Mouse (Mus musculus): ENCODE results near the gene Capn6. TPM values are rescaled to one million over a fixed set of nuclear protein-coding genes. Genes with fewer than 3 reads are reported as not detected.

Gene Capn6
- polyA plus RNA-seq (2015; fragmentation: Nextera tagmentation; extraction: Ambion mirVana): 18.0 and 20.5 TPM in 2 replicates

GRCm38 (mm10) chrX:143827212-143827611 lies at the start of gene Capn6:
TSS of gene Capn6 (minus strand) at chrX:143827414.
- Histone ChIP-seq H3K36me3 (no peaks in the 10 kb centered on the region), H3K4me2 (no peak within 1 kb of the TSS), H3K4me3 (replicated peaks) (peak within 1 kb of the TSS; percentile 12; the same call in 1 of the 2 replicates), H3K9me3 (replicated peaks) (no peaks in the 10 kb centered on the region), H3K4me1 (replicated peaks) (no peaks in the 10 kb centered on the region), H3K27ac (no peak within 1 kb of the TSS), H3K27me3 (no peaks in the 10 kb centered on the region), H3K9ac (no peak within 1 kb of the TSS)
- DNase-seq (no peak), ATAC-seq (ENCODE audit: low read depth) (no peak)
- WGBS (ENCODE audit: insufficient replicate concordance): 40% methylated on average over 4 of the region's 4 CpGs

GRCm38 (mm10) chrX:143867129-143867664 lies 40.0 kb upstream of the Capn6 start:
- H3K4me3 ChIP-seq (replicated peaks): no peak overlapping the region
- no peaks in the 10 kb centered on the region for H3K36me3 ChIP-seq
- no peaks in the 10 kb centered on the region for H3K4me1 ChIP-seq (replicated peaks)
- DNase-seq (no peak), ATAC-seq (ENCODE audit: low read depth) (no peak)
- no peak overlapping the region for H3K9ac ChIP-seq
- 64% methylated on average over 5 of the region's 5 CpGs for WGBS (ENCODE audit: insufficient replicate concordance)
- H3K27ac ChIP-seq: no peak overlapping the region
- no peaks in the 10 kb centered on the region for H3K27me3 ChIP-seq
- H3K9me3 ChIP-seq (replicated peaks): no peaks in the 10 kb centered on the region
- H3K4me2 ChIP-seq: no peak overlapping the region

GRCm38 (mm10) chrX:143851351-143851750 lies 24.1 kb upstream of the Capn6 start:
- no peak overlapping the region for H3K27ac ChIP-seq
- no peaks in the 10 kb centered on the region for H3K9me3 ChIP-seq (replicated peaks)
- no peaks in the 10 kb centered on the region for H3K36me3 ChIP-seq
- no peaks in the 10 kb centered on the region for H3K27me3 ChIP-seq
- H3K9ac ChIP-seq: no peak overlapping the region
- no peak for ATAC-seq (ENCODE audit: low read depth)
- H3K4me1 ChIP-seq (replicated peaks): no peaks in the 10 kb centered on the region
- DNase-seq: no peak
- no peak overlapping the region for H3K4me2 ChIP-seq
- H3K4me3 ChIP-seq (replicated peaks): no peak overlapping the region
- 61% methylated on average over 3 of the region's 3 CpGs for WGBS (ENCODE audit: insufficient replicate concordance)

GRCm38 (mm10) chrX:143849969-143850368 lies 22.8 kb upstream of the Capn6 start:
- DNase-seq: no peak
- H3K9ac ChIP-seq: no peak overlapping the region
- H3K27ac ChIP-seq: no peak overlapping the region
- H3K4me3 ChIP-seq (replicated peaks): no peak overlapping the region
- no peak for ATAC-seq (ENCODE audit: low read depth)
- H3K4me1 ChIP-seq (replicated peaks): no peaks in the 10 kb centered on the region
- H3K36me3 ChIP-seq: no peaks in the 10 kb centered on the region
- H3K9me3 ChIP-seq (replicated peaks): no peaks in the 10 kb centered on the region
- no peak overlapping the region for H3K4me2 ChIP-seq
- no peaks in the 10 kb centered on the region for H3K27me3 ChIP-seq
- WGBS (ENCODE audit: insufficient replicate concordance): 53% methylated on average over 3 of the region's 3 CpGs

GRCm38 (mm10) chrX:143846637-143847036 lies 19.4 kb upstream of the Capn6 start:
- H3K9ac ChIP-seq: no peak overlapping the region
- 51% methylated on average over 3 of the region's 3 CpGs for WGBS (ENCODE audit: insufficient replicate concordance)
- DNase-seq: no peak
- no peak overlapping the region for H3K4me3 ChIP-seq (replicated peaks)
- no peak overlapping the region for H3K27ac ChIP-seq
- no peaks in the 10 kb centered on the region for H3K9me3 ChIP-seq (replicated peaks)
- H3K4me2 ChIP-seq: no peak overlapping the region
- H3K4me1 ChIP-seq (replicated peaks): no peaks in the 10 kb centered on the region
- H3K36me3 ChIP-seq: no peaks in the 10 kb centered on the region
- no peaks in the 10 kb centered on the region for H3K27me3 ChIP-seq
- ATAC-seq (ENCODE audit: low read depth): no peak

GRCm38 (mm10) chrX:143826521-143826920 lies 693 bp downstream of the Capn6 start:
- ATAC-seq (ENCODE audit: low read depth) (no peak), DNase-seq (no peak)
- Histone ChIP-seq H3K27me3 (no peaks in the 10 kb centered on the region), H3K4me3 (replicated peaks) (peak overlapping the region; percentile 12; the same call in 1 of the 2 replicates), H3K4me1 (replicated peaks) (no peaks in the 10 kb centered on the region), H3K9me3 (replicated peaks) (no peaks in the 10 kb centered on the region), H3K4me2 (no peak overlapping the region), H3K27ac (no peak overlapping the region), H3K36me3 (no peaks in the 10 kb centered on the region), H3K9ac (no peak overlapping the region)
- 22% methylated on average over 4 of the region's 4 CpGs for WGBS (ENCODE audit: insufficient replicate concordance)

GRCm38 (mm10) chrX:143818961-143819360 lies 8.3 kb downstream of the Capn6 start:
- DNase-seq: no peak
- no peak overlapping the region for H3K4me3 ChIP-seq (replicated peaks)

GRCm38 (mm10) chrX:143815948-143816347 lies 11.3 kb downstream of the Capn6 start:
- H3K27ac ChIP-seq: no peak overlapping the region
- no peak overlapping the region for H3K4me2 ChIP-seq
- WGBS (ENCODE audit: insufficient replicate concordance): 62% methylated on average over 1 of the region's 1 CpGs
- H3K9ac ChIP-seq: no peak overlapping the region
- no peak overlapping the region for H3K4me3 ChIP-seq (replicated peaks)
- DNase-seq (no peak), ATAC-seq (ENCODE audit: low read depth) (no peak)
- H3K4me1 ChIP-seq (replicated peaks): no peaks in the 10 kb centered on the region
- no peaks in the 10 kb centered on the region for H3K9me3 ChIP-seq (replicated peaks)
- no peaks in the 10 kb centered on the region for H3K27me3 ChIP-seq
- no peaks in the 10 kb centered on the region for H3K36me3 ChIP-seq

More at GRCm38 (mm10) chrX:143818961-143819360, 8.3 kb downstream of the Capn6 start:
- Histone ChIP-seq H3K27me3 (no peaks in the 10 kb centered on the region), H3K9me3 (replicated peaks) (no peaks in the 10 kb centered on the region), H3K4me1 (replicated peaks) (no peaks in the 10 kb centered on the region), H3K36me3 (no peaks in the 10 kb centered on the region), H3K27ac (no peak overlapping the region), H3K4me2 (no peak overlapping the region), H3K9ac (no peak overlapping the region)
- 88% methylated on average over 2 of the region's 2 CpGs for WGBS (ENCODE audit: insufficient replicate concordance)
- ATAC-seq (ENCODE audit: low read depth): no peak

GRCm38 (mm10) chrX:143762556-143762955 lies 64.7 kb downstream of the Capn6 start:
- 52% methylated on average over 3 of the region's 3 CpGs for WGBS (ENCODE audit: insufficient replicate concordance)

More at GRCm38 (mm10) chrX:143762556-143762955, 64.7 kb downstream of the Capn6 start:
- Histone ChIP-seq H3K27me3 (no peaks in the 10 kb centered on the region), H3K9ac (no peak overlapping the region), H3K4me2 (no peak overlapping the region), H3K4me3 (replicated peaks) (no peak overlapping the region), H3K4me1 (replicated peaks) (no peaks in the 10 kb centered on the region), H3K36me3 (no peaks in the 10 kb centered on the region), H3K27ac (no peak overlapping the region), H3K9me3 (replicated peaks) (no peaks in the 10 kb centered on the region)
- no peak for DNase-seq
- no peak for ATAC-seq (ENCODE audit: low read depth)

Small RNA genes within 50 kb of the gene (microRNA-seq; reads per million reads assigned to microRNA genes)
- gene Gm47298: not detected

Other genes starting within 250 kb of the Capn6 start
- 0.36 and 0.38 TPM in 2 replicates for gene Dcx, start 105.9 kb upstream of the Capn6 start, polyA plus RNA-seq (2015; fragmentation: Nextera tagmentation; extraction: Ambion mirVana)